Mouse (Mus musculus) stomach, embryonic 14.5 days (tissue): ENCODE results near the gene Gm15217. TPM values are rescaled to one million over a fixed set of nuclear protein-coding genes. Genes with fewer than 3 reads are reported as not detected.
A peak's percentile ranks its signal among the peaks of the same experiment; 100 is the strongest.

Source experiments
- ATAC-seq: fragments of 200-750 bp; cut with Nextera tagmentation; 2 replicates; pipeline ENCODE4 v1.8.0; 2017; ENCODE audit warnings: low read depth, moderate TSS enrichment; ENCODE audit not compliant: insufficient number of reproducible peaks, insufficient read depth, low FRiP score
- H3K27ac ChIP-seq: fragments of 300-500 bp; sonication (generic); 2 replicates; pipeline ENCODE4 v1.5.1; 2014; ENCODE audit warnings: mild to moderate bottlenecking, low read length, moderate library complexity, mixed read lengths
- H3K27me3 ChIP-seq: fragments of 300-500 bp; sonication (generic); 2 replicates; pipeline ENCODE4 v1.6.1; 2014; ENCODE audit warnings: low read length, control low read depth, mixed read lengths; ENCODE audit not compliant: control insufficient read depth, insufficient read depth
- H3K36me3 ChIP-seq: fragments of 300-500 bp; sonication (generic); 2 replicates; pipeline ENCODE4 v1.6.1; 2014; ENCODE audit warnings: mild to moderate bottlenecking, control low read depth, low read length, moderate library complexity, mixed read lengths; ENCODE audit not compliant: control insufficient read depth, insufficient read depth
- H3K4me1 ChIP-seq: fragments of 300-500 bp; sonication (generic); 2 replicates; pipeline ENCODE4 v1.6.1; 2014; ENCODE audit warnings: low read length, control low read depth, mixed read lengths; ENCODE audit not compliant: control insufficient read depth, insufficient read depth
- H3K4me2 ChIP-seq: fragments of 300-500 bp; sonication (generic); replicated peaks from 2 replicates; pipeline ENCODE4 v1.6.1; 2014; ENCODE audit warnings: low read depth, low read length, control low read depth
- H3K4me3 ChIP-seq: fragments of 300-500 bp; sonication (generic); 2 replicates; pipeline ENCODE4 v1.5.1; 2014; ENCODE audit warnings: low read depth, low read length, control low read depth
- H3K9ac ChIP-seq: fragments of 300-500 bp; sonication (generic); replicated peaks from 2 replicates; pipeline ENCODE4 v1.6.1; 2014; ENCODE audit warnings: low read depth, mild to moderate bottlenecking, control low read depth, low read length, moderate library complexity, mixed read lengths
- H3K9me3 ChIP-seq: fragments of 300-500 bp; sonication (generic); 2 replicates; pipeline ENCODE4 v1.6.1; 2016; ENCODE audit warnings: low read depth, low read length, control low read depth; ENCODE audit not compliant: control insufficient read depth
- WGBS: fragments of 180-500 bp; shearing (Covaris S2); extraction: QIAGEN DNeasy Blood & Tissue Kit; methylation state at CpG from one replicate; pipeline ENCODE4 v1.1.7; 2014; 5-methylcytosine and 5-hydroxymethylcytosine counted together
- polyA plus RNA-seq: library from polyadenylated mRNA; unstranded; fragments of >200 nt; fragmentation: Nextera tagmentation; extraction: Ambion mirVana; gene quantifications from 2 replicates; pipeline ENCODE4 v1.2.1, GENCODE M21; 2014

The Gm15217 gene
- polyA plus RNA-seq = 0.36 and 1.1 TPM in 2 replicates

- no peak within 1 kb of the TSS for H3K9ac ChIP-seq
- peak within 1 kb of the TSS; percentile 15; the same call in 1 of the 2 replicates for H3K4me3 ChIP-seq
- H3K36me3 ChIP-seq = peaks cover 10% of the 10 kb centered on the region
- 78% methylated on average over 12 of the region's 12 CpGs for WGBS
- ATAC-seq = no peak
- H3K27ac ChIP-seq = no peak within 1 kb of the TSS
- H3K4me1 ChIP-seq = 0 out of 2 replicates have a peak, but pooled peaks cover 7% of the 10 kb centered on the region
- H3K27me3 ChIP-seq = no peaks in the 10 kb centered on the region
- peak within 1 kb of the TSS; percentile 48 for H3K4me2 ChIP-seq
- H3K9me3 ChIP-seq = no peaks in the 10 kb centered on the region
Measured at GRCm38 (mm10) chr14:46379285-46379684, at the start of gene Gm15217. TSS of gene Gm15217 (plus strand) at chr14:46379414.

- 70% methylated on average over 8 of the region's 8 CpGs for WGBS
- H3K27me3 ChIP-seq = no peaks in the 10 kb centered on the region
- ATAC-seq = peak; percentile 37; the same call in 1 of the 2 replicates
- H3K9me3 ChIP-seq = no peaks in the 10 kb centered on the region
- H3K36me3 ChIP-seq = no peaks in the 10 kb centered on the region
- no peaks in the 10 kb centered on the region for H3K4me1 ChIP-seq
- H3K4me3 ChIP-seq = no peak overlapping the region
- no peak overlapping the region for H3K9ac ChIP-seq
- H3K27ac ChIP-seq = peak overlapping the region; percentile 13; the same call in 1 of the 2 replicates
- H3K4me2 ChIP-seq = no peak overlapping the region
Measured at GRCm38 (mm10) chr14:46333421-46334237, 45.6 kb upstream of the Gm15217 start.

- Histone ChIP-seq H3K4me2 (no peak overlapping the region), H3K36me3 (no peaks in the 10 kb centered on the region), H3K27ac (no peak overlapping the region), H3K4me1 (no peaks in the 10 kb centered on the region), H3K9me3 (no peaks in the 10 kb centered on the region), H3K27me3 (no peaks in the 10 kb centered on the region), H3K9ac (no peak overlapping the region), H3K4me3 (no peak overlapping the region)
- no peak for ATAC-seq
- 73% methylated on average over 11 of the region's 11 CpGs for WGBS
Measured at GRCm38 (mm10) chr14:46338801-46339200, 40.4 kb upstream of the Gm15217 start.

- H3K36me3 ChIP-seq = no peaks in the 10 kb centered on the region
- no peak overlapping the region for H3K4me2 ChIP-seq
- no peak for ATAC-seq
- H3K4me1 ChIP-seq = no peaks in the 10 kb centered on the region
- H3K4me3 ChIP-seq = no peak overlapping the region
- no peak overlapping the region for H3K9ac ChIP-seq
- no peak overlapping the region for H3K27ac ChIP-seq
- no peaks in the 10 kb centered on the region for H3K27me3 ChIP-seq
- H3K9me3 ChIP-seq = 0 out of 2 replicates have a peak, but pooled peaks cover 8% of the 10 kb centered on the region
Measured at GRCm38 (mm10) chr14:46344750-46345149, 34.5 kb upstream of the Gm15217 start.

GRCm38 (mm10) chr14:46357286-46357685 lies 21.9 kb upstream of the Gm15217 start:
- WGBS = 78% methylated on average over 7 of the region's 7 CpGs
- Histone ChIP-seq H3K9me3 (no peaks in the 10 kb centered on the region), H3K27ac (no peak overlapping the region), H3K4me3 (no peak overlapping the region), H3K9ac (no peak overlapping the region), H3K36me3 (no peaks in the 10 kb centered on the region), H3K4me2 (no peak overlapping the region), H3K4me1 (no peaks in the 10 kb centered on the region), H3K27me3 (no peaks in the 10 kb centered on the region)
- ATAC-seq = no peak

GRCm38 (mm10) chr14:46357696-46358095 lies 21.5 kb upstream of the Gm15217 start:
- Histone ChIP-seq H3K4me3 (no peak overlapping the region), H3K36me3 (no peaks in the 10 kb centered on the region), H3K4me1 (no peaks in the 10 kb centered on the region), H3K9me3 (no peaks in the 10 kb centered on the region), H3K4me2 (no peak overlapping the region), H3K27ac (no peak overlapping the region), H3K27me3 (no peaks in the 10 kb centered on the region), H3K9ac (no peak overlapping the region)
- 68% methylated on average over 8 of the region's 8 CpGs for WGBS
- ATAC-seq = no peak

GRCm38 (mm10) chr14:46363209-46363608 lies 16.0 kb upstream of the Gm15217 start:
- H3K36me3 ChIP-seq = no peaks in the 10 kb centered on the region
- 35% methylated on average over 10 of the region's 10 CpGs for WGBS
- no peak overlapping the region for H3K9ac ChIP-seq
- no peaks in the 10 kb centered on the region for H3K9me3 ChIP-seq
- H3K27ac ChIP-seq = no peak overlapping the region
- no peaks in the 10 kb centered on the region for H3K27me3 ChIP-seq
- no peaks in the 10 kb centered on the region for H3K4me1 ChIP-seq
- ATAC-seq = no peak
- H3K4me2 ChIP-seq = no peak overlapping the region
- no peak overlapping the region for H3K4me3 ChIP-seq

- WGBS = 26% methylated on average over 9 of the region's 9 CpGs
- ATAC-seq = no peak
Measured at GRCm38 (mm10) chr14:46372452-46372851, 6.8 kb upstream of the Gm15217 start.

More at GRCm38 (mm10) chr14:46372452-46372851, 6.8 kb upstream of the Gm15217 start:
- Histone ChIP-seq H3K27me3 (no peaks in the 10 kb centered on the region), H3K4me2 (no peak overlapping the region), H3K36me3 (no peaks in the 10 kb centered on the region), H3K9me3 (no peaks in the 10 kb centered on the region), H3K4me1 (no peaks in the 10 kb centered on the region), H3K27ac (no peak overlapping the region), H3K4me3 (no peak overlapping the region), H3K9ac (no peak overlapping the region)
